Mouse (Mus musculus) adrenal gland, adult 10 weeks (tissue): Measurements from ENCODE around the gene Gm42742. TPM values are rescaled to one million over a fixed set of nuclear protein-coding genes. Genes with fewer than 3 reads are reported as not detected.

ENCODE experiments used
- polyA plus RNA-seq: library from polyadenylated mRNA; stranded (reverse); fragments of 350-450 nt; fragmentation: Illumina TruSeq; extraction: RNeasy Lipid Tissue Mini Kit (QIAGEN cat#74804); gene quantifications from one replicate; pipeline ENCODE4 v1.2.3, GENCODE M21; 2014; ENCODE audit warnings: low read depth, low replicate concordance

The Gm42742 gene
- polyA plus RNA-seq, result 0.52 TPM

GRCm38 (mm10) chr7:127020901-127021562 is at the start of gene Gm42742, which contains the start of gene Prrt2:
Gm42742 (minus strand) TSS chr7:127021097.
Prrt2 (minus strand) TSS chr7:127021211.

GRCm38 (mm10) chr7:127041851-127042672 is 21.2 kb upstream of the Gm42742 start, which contains the start of gene Kif22:
Kif22 (minus strand) TSS chr7:127042471.

GRCm38 (mm10) chr7:127026984-127027726 is 6.3 kb upstream of the Gm42742 start, which contains the start of gene Maz:
Maz (minus strand) TSS chr7:127027037.

GRCm38 (mm10) chr7:127016971-127017949 is 3.6 kb downstream of the Gm42742 start, which contains the start of gene Pagr1a:
Pagr1a (minus strand) TSS chr7:127017352.

GRCm38 (mm10) chr7:127016481-127016485 is 4.6 kb downstream of the Gm42742 start, which contains the start of gene Pagr1b:
Pagr1b (minus strand) TSS chr7:127016484.

GRCm38 (mm10) chr7:127014320-127014719 is 6.6 kb downstream of the Gm42742 start, which contains the start of gene Mvp:
Mvp (minus strand) TSS chr7:127014621.

GRCm38 (mm10) chr7:126975950-126976866 is 44.7 kb downstream of the Gm42742 start, which contains the start of gene Cdiptos:
Cdiptos (minus strand) TSS chr7:126976098.

GRCm38 (mm10) chr7:126975893-126975949 is 45.2 kb downstream of the Gm42742 start, which contains the start of gene Cdipt:
Cdipt (plus strand) TSS chr7:126975914.

Other genes with a start within 250 kb of the Gm42742 start
- 12.0 TPM for gene Ypel3, start 244.1 kb downstream of the Gm42742 start, polyA plus RNA-seq
- not detected for gene Tbx6, start 239.6 kb downstream of the Gm42742 start, polyA plus RNA-seq
- gene Ppp4c, start 228.6 kb downstream of the Gm42742 start, polyA plus RNA-seq, result 28.4 TPM
- not detected for gene Fam57b, start 223.4 kb downstream of the Gm42742 start, polyA plus RNA-seq
- not detected for gene 4930451I11Rik, start 189.5 kb downstream of the Gm42742 start, polyA plus RNA-seq
- gene Doc2a, start 173.7 kb downstream of the Gm42742 start, polyA plus RNA-seq, result not detected
- 10.9 TPM for gene Hirip3, start 159.1 kb downstream of the Gm42742 start, polyA plus RNA-seq
- gene Ino80e, start 158.7 kb downstream of the Gm42742 start, polyA plus RNA-seq, result 13.4 TPM
- 9.9 TPM for gene Taok2, start 136.4 kb downstream of the Gm42742 start, polyA plus RNA-seq
- gene Tmem219, start 98.2 kb downstream of the Gm42742 start, polyA plus RNA-seq, result 8.8 TPM
- gene Kctd13, start 92.2 kb downstream of the Gm42742 start, polyA plus RNA-seq, result 3.4 TPM
- gene Asphd1, start 71.5 kb downstream of the Gm42742 start, polyA plus RNA-seq, result not detected
- gene Sez6l2, start 70.5 kb downstream of the Gm42742 start, polyA plus RNA-seq, result 39.4 TPM
- gene Cdipt, start 45.2 kb downstream of the Gm42742 start, polyA plus RNA-seq, result 18.4 TPM
- 2.0 TPM for gene Cdiptos, start 45.0 kb downstream of the Gm42742 start, polyA plus RNA-seq
- 2.0 TPM for gene Mvp, start 6.5 kb downstream of the Gm42742 start, polyA plus RNA-seq
- not detected for gene Pagr1b, start 4.6 kb downstream of the Gm42742 start, polyA plus RNA-seq
- not detected for gene Pagr1a, start 3.7 kb downstream of the Gm42742 start, polyA plus RNA-seq
- not detected for gene Prrt2, start 114 bp upstream of the Gm42742 start, polyA plus RNA-seq
- 19.4 TPM for gene Maz, start 5.9 kb upstream of the Gm42742 start, polyA plus RNA-seq
- gene Kif22, start 21.4 kb upstream of the Gm42742 start, polyA plus RNA-seq, result 1.9 TPM
- 1.6 TPM for gene Zg16, start 66.2 kb upstream of the Gm42742 start, polyA plus RNA-seq
- gene AI467606, start 70.3 kb upstream of the Gm42742 start, polyA plus RNA-seq, result 0.52 TPM
- 0.29 TPM for gene Qprt, start 101.1 kb upstream of the Gm42742 start, polyA plus RNA-seq
- 0.52 TPM for gene Spn, start 116.7 kb upstream of the Gm42742 start, polyA plus RNA-seq
- gene Cd2bp2, start 175.0 kb upstream of the Gm42742 start, polyA plus RNA-seq, result 14.8 TPM
- gene Tbc1d10b, start 187.4 kb upstream of the Gm42742 start, polyA plus RNA-seq, result 3.7 TPM
- gene Mylpf, start 187.8 kb upstream of the Gm42742 start, polyA plus RNA-seq, result 9.2 TPM
- 1.7 TPM for gene Zfp553, start 212.0 kb upstream of the Gm42742 start, polyA plus RNA-seq
- not detected for gene Sept1, start 212.0 kb upstream of the Gm42742 start, polyA plus RNA-seq
- gene Zfp771, start 223.2 kb upstream of the Gm42742 start, polyA plus RNA-seq, result not detected
- gene Dctpp1, start 239.6 kb upstream of the Gm42742 start, polyA plus RNA-seq, result not detected